31 mouse cellular contexts compared by ENCODE assay signal in genomic region chr6:141584791-141585403, GRCm38 (mm10). TPM values are rescaled to one million over a fixed set of nuclear protein-coding genes. Genes with fewer than 3 reads are reported as not detected.
DNase-seq lines count a peak whose midpoint lies in the region; ATAC-seq lines count a peak whose summit lies in the region.
"Had no signal": no experiment of that assay in that cellular context is flagged by ENCODE, and none has a peak within 500 bp of the region (broad histone marks: within the 10 kb centered on the region; RNA-seq: fewer than 3 reads in every experiment).

No protein-coding gene starts in this region.

- H3K9me3 ChIP-seq in embryonic facial prominence, embryonic 14.5 days (ENCODE audit: control insufficient read depth, low read length), result no peaks in the 10 kb centered on the region
- H3K9me3 ChIP-seq in limb, embryonic 10.5 days (replicated peaks), result no peaks in the 10 kb centered on the region
- no peaks in the 10 kb centered on the region for H3K9me3 ChIP-seq in limb, embryonic 13.5 days
- H3K9me3 ChIP-seq: embryonic facial prominence, embryonic 13.5 days; forebrain, embryonic 10.5 days; forebrain, embryonic 13.5 days; heart, embryonic 12.5 days; heart, embryonic 15.5 days; hindbrain, embryonic 10.5 days; hindbrain, embryonic 13.5 days had no signal

- H3K4me2 ChIP-seq in embryonic facial prominence, embryonic 14.5 days (ENCODE audit: low read depth, low read length), result no peak overlapping the region
- no peak overlapping the region for H3K4me2 ChIP-seq in limb, embryonic 13.5 days (replicated peaks)
- H3K4me2 ChIP-seq: embryonic facial prominence, embryonic 13.5 days; forebrain, embryonic 13.5 days; heart, embryonic 12.5 days; heart, embryonic 15.5 days; hindbrain, embryonic 13.5 days had no signal

- 24% methylated on average over 1 of the region's 1 CpGs for WGBS in embryonic facial prominence, embryonic 14.5 days
- 23% methylated on average over 1 of the region's 1 CpGs for WGBS in limb, embryonic 10.5 days
- WGBS in limb, embryonic 13.5 days, result 22% methylated on average over 1 of the region's 1 CpGs

- no peaks in the 10 kb centered on the region for H3K4me1 ChIP-seq in embryonic facial prominence, embryonic 14.5 days (ENCODE audit: control insufficient read depth, insufficient read depth, low read length)
- peaks cover 14% of the 10 kb centered on the region for H3K4me1 ChIP-seq in limb, embryonic 10.5 days
- peaks cover 2% of the 10 kb centered on the region for H3K4me1 ChIP-seq in limb, embryonic 13.5 days
- H3K4me1 ChIP-seq: embryonic facial prominence, embryonic 13.5 days; forebrain, embryonic 13.5 days; heart, embryonic 12.5 days; heart, embryonic 15.5 days; hindbrain, embryonic 10.5 days; hindbrain, embryonic 13.5 days had no signal

- no peak overlapping the region for H3K27ac ChIP-seq in embryonic facial prominence, embryonic 14.5 days (replicated peaks; ENCODE audit: low read depth, low read length)
- 0 out of 2 replicates have a peak overlapping the region, but pooled peaks have one; percentile 30 for H3K27ac ChIP-seq in limb, embryonic 10.5 days
- H3K27ac ChIP-seq in limb, embryonic 13.5 days, result no peak overlapping the region
- H3K27ac ChIP-seq: embryonic facial prominence, embryonic 13.5 days; forebrain, embryonic 10.5 days; forebrain, embryonic 13.5 days; gastrocnemius, adult 2 months; heart, embryonic 15.5 days; hindbrain, embryonic 10.5 days; hindbrain, embryonic 13.5 days had no signal

- H3K9ac ChIP-seq in embryonic facial prominence, embryonic 14.5 days (ENCODE audit: low read depth, low read length), result no peak overlapping the region
- no peak overlapping the region for H3K9ac ChIP-seq in limb, embryonic 13.5 days
- H3K9ac ChIP-seq: embryonic facial prominence, embryonic 13.5 days; forebrain, embryonic 13.5 days; heart, embryonic 12.5 days; heart, embryonic 15.5 days; hindbrain, embryonic 13.5 days had no signal

- no peaks in the 10 kb centered on the region for H3K36me3 ChIP-seq in embryonic facial prominence, embryonic 14.5 days (ENCODE audit: control insufficient read depth, insufficient read depth, low read length)
- no peaks in the 10 kb centered on the region for H3K36me3 ChIP-seq in limb, embryonic 10.5 days
- H3K36me3 ChIP-seq in limb, embryonic 13.5 days, result no peaks in the 10 kb centered on the region
- H3K36me3 ChIP-seq: embryonic facial prominence, embryonic 13.5 days; forebrain, embryonic 10.5 days; heart, embryonic 12.5 days; heart, embryonic 15.5 days; hindbrain, embryonic 10.5 days; hindbrain, embryonic 13.5 days had no signal

- no peaks in the 10 kb centered on the region for H3K27me3 ChIP-seq in embryonic facial prominence, embryonic 14.5 days (replicated peaks; ENCODE audit: control insufficient read depth, insufficient read depth, low read length)
- no peaks in the 10 kb centered on the region for H3K27me3 ChIP-seq in limb, embryonic 10.5 days (ENCODE audit: low read depth, poor library complexity, severe bottlenecking)
- no peaks in the 10 kb centered on the region for H3K27me3 ChIP-seq in limb, embryonic 13.5 days
- H3K27me3 ChIP-seq: embryonic facial prominence, embryonic 13.5 days; forebrain, embryonic 13.5 days; heart, embryonic 12.5 days; heart, embryonic 15.5 days; hindbrain, embryonic 13.5 days had no signal

- ATAC-seq in embryonic facial prominence, embryonic 14.5 days (ENCODE audit: low read depth), result no peak
- ATAC-seq in limb, embryonic 13.5 days (ENCODE audit: low FRiP score, low read depth), result peak; percentile 67
- ATAC-seq: CD4-positive, CD25-positive, alpha-beta regulatory T cell, adult 4 months; forebrain, embryonic 13.5 days; forebrain, embryonic 16.5 days; hindbrain, embryonic 16.5 days; inflammation-experienced regulatory T-cells, adult 6 months; intestine, embryonic 16.5 days had no signal

- DNase-seq in embryo, embryonic 11 days, result peak; percentile 23
- no peak for DNase-seq in embryo, embryonic 10 days (ENCODE audit: low spot score)
- DNase-seq in embryonic facial prominence, embryonic 14.5 days (ENCODE audit: low spot score), result peak; percentile 44
- no peak for DNase-seq in limb, embryonic 10.5 days (ENCODE audit: low spot score)
- no peak for DNase-seq in urinary bladder, adult 18-20 months (ENCODE audit: low spot score in 2 of 2)
- no peak for DNase-seq in cerebellum, postnatal 25 days
- DNase-seq: adrenal gland, adult 2 months; adrenal gland, postnatal 14 days; cerebellum, adult 11 months; cerebellum, adult 2 months; cerebellum, adult 9-11 months; cerebellum, postnatal 36 days; gastrocnemius, adult 2 months; gastrocnemius, postnatal 14 days; heart, adult 11 months; heart, postnatal 10 days; heart, postnatal 36 days had no signal

- H3K4me3 ChIP-seq in embryonic facial prominence, embryonic 14.5 days (ENCODE audit: low read depth, low read length), result no peak overlapping the region
- no peak overlapping the region for H3K4me3 ChIP-seq in limb, embryonic 10.5 days
- H3K4me3 ChIP-seq in limb, embryonic 13.5 days, result no peak overlapping the region
- H3K4me3 ChIP-seq: embryonic facial prominence, embryonic 13.5 days; forebrain, embryonic 10.5 days; forebrain, embryonic 13.5 days; gastrocnemius, adult 2 months; heart, embryonic 12.5 days; heart, embryonic 15.5 days; hindbrain, embryonic 10.5 days; hindbrain, embryonic 13.5 days had no signal

RNA-seq across cellular contexts. Expression of gene Slco1b2, which starts 44.4 kb away (rescaled TPM):
- polyA plus RNA-seq in embryonic facial prominence, embryonic 14.5 days (2014; fragmentation: Nextera tagmentation; extraction: Ambion mirVana), result not detected in 2 replicates
- 0.08 TPM in 1 of 2 replicates, not detected in the other for polyA plus RNA-seq in limb, embryonic 10.5 days (2016; fragmentation: Nextera tagmentation; extraction: Ambion mirVana)
- polyA plus RNA-seq in limb, embryonic 13.5 days (2015; fragmentation: Nextera tagmentation; extraction: Ambion mirVana), result not detected in 2 replicates
- polyA plus RNA-seq: adrenal gland, adult 2 months; C2C12; CD4-positive, CD25-positive, alpha-beta regulatory T cell, adult 4 months; embryonic facial prominence, embryonic 13.5 days; forebrain, embryonic 10.5 days; forebrain, embryonic 13.5 days; forebrain, embryonic 16.5 days; heart, embryonic 12.5 days; heart, embryonic 15.5 days; hindbrain, embryonic 10.5 days; hindbrain, embryonic 13.5 days; hindbrain, embryonic 16.5 days; inflammation-experienced regulatory T-cells, adult 6 months had no signal

Comparison
In these comparisons a context has a peak if more than half of its experiments do, and no peak if none do; other contexts are left out.
1. DNase-seq: peak in embryo, embryonic 11 days (single experiment) and embryonic facial prominence, embryonic 14.5 days (single experiment); none in embryo, embryonic 10 days (single experiment), limb, embryonic 10.5 days (single experiment), urinary bladder, adult 18-20 months (0 of 2) and cerebellum, postnatal 25 days (0 of 2).